Mouse (Mus musculus): ENCODE measurements around the gene Svs1.

The Svs1 gene

DNA sequence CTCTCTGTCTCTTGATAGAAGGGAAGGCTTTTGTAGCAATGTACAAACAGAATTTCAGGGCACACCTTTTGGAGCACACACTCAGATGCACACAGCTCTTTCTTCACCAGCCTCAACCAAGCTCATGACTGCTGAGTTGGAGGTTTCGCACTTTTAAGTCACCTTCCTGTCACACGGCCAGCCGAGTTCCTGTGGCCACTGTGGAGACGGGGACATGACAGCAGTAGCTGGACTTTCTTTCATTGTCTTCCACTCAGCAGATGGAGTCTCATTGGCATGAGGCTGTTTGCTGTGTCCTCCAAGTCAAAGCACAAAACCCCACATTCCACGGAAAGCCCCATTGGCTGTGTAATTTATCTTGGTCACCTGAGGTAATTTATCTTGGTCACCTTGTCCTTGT is 24.5 kb downstream of the Svs1 start:
- DNase-seq (ENCODE audit: low read depth), result no peak

DNA sequence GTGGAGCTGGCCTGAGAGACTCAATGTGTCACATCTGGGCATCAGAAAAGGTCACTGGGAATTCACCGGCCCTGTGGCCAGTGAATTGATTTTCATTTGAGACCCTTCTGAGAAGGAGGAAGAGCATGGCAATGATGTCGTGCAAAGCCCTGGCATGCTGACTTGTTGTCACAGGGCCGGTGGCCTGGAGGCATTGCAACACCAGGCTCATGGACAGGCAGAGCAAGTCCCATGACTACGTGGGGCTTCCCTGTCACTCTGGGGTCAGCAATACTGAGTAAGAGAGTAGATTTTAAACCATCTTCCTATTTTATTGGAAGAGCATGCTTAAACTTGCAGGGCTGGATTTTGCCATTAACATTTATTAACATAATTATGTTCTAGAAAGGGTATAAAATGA is 26.4 kb downstream of the Svs1 start:
- DNase-seq (ENCODE audit: low read depth), result no peak

DNA sequence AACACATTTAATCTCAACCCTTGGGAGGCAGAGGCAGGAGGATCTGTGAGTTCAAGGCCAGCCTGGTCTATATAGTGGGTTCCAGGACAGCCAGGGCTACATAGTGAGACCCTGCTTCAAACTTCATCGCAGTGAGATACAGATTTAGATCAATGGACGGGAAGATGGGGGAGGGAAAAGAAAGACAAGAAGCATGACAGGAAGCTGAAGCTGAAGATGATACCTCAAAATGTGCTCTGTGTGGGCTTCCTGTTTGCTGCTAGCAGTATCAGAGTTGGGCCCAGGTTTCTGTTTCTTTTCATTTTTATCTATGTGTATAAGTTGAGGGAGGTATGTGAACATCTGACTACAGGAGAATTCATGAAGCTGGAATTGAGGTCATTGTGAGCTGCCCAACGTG is 26.8 kb downstream of the Svs1 start:
- DNase-seq (ENCODE audit: low read depth), result no peak

DNA sequence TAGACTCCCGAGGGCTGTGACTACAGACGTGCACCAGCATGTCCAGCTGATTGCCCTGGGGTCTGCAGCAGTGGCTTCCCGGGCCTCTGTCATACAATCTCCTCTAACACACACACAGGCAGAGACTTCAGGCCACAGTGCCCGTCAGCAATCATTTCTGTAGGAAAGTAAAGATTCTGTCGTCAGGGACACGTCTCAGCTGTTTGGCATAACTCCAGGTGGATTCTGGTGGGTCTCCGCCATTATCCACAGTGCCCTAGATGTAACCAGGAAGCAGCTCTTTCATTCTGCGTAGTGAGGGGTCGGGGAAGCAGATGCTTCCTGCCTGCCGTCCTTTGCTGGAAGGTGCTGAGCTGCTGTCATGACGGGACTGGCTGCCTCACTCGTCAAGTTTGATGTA is 30.5 kb downstream of the Svs1 start:
- no peak for DNase-seq (ENCODE audit: low read depth)

DNA sequence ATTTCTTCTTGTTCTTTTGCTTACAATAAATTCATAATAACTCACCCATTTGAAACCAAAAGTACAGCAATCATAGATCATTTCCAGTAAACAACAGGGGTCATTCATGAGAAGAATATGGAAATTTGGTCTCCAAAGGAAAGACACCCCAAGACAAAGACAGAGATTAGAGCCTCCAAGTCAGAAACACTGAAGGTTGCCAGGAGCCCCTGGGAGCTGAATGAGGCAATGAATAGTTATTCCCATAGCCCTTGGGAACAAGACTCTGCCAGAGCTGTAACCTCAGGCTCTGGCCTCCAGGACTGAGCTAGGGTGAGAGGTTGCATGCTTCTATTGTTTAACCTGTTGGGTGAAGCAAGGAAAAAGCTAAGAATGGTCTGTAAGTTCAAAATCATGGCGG is 32.7 kb downstream of the Svs1 start:
- no peak for DNase-seq (ENCODE audit: low read depth)

DNA sequence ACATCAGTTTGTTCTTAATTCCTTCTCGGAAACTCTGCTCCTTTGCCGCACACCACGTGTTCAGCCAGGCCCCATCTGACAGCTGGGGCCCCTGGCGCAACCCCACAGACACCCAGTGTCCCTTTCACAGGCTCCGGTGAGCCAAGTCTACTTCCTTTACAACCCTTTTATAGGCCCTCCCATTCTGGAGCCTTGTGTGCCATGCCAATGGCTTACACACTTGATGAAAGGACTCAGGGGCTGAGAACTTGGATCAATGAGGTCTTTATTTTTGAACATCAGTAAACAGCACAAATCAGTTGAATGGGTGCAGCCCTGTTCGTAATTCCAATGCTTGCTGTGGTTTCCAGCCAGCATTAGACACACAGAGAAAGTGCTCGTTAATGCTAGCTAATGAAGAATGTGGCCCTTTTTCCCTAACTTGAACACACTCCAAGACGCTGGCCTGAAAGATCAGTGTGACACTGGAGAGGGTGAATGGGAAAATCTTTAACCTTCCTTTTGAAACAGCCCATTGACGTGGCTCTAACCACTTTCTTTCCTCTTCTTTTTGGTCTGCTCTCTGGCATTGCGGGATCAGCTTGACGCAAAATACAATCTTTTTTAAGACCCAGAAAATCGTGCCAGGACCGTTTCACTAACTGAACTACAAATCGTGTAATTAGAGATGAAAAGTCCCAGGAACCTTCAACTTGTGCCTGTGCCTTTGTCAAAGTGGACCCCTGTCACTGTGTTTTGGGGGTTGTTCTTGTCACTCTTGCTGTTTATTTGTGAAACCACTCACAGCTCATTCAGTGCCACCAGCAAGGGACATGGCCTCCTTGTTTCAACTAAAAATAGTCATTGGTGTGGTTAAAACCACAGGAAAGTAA is 34.7 kb downstream of the Svs1 start:
- DNase-seq (ENCODE audit: low read depth), result no peak

DNA sequence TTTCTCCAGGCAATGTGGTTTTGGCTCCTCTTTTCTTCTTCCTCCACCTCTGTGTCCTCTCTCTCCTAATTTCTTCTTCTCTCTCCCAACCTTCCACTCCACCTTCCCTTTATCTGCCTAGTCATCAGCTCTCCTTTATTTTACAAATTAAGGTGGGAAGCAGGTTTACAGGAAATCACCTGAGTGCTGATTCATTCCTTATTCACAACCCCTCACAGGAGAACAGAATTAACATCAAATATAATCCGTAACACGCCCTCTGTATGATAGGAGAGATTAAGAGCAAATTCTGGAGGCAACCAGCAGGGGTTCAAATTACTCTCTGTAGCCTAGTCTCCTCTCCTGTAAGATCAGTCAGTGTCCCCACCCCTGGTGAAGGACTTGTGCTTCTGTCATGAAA is 35.7 kb downstream of the Svs1 start:
- DNase-seq (ENCODE audit: low read depth), result no peak

DNA sequence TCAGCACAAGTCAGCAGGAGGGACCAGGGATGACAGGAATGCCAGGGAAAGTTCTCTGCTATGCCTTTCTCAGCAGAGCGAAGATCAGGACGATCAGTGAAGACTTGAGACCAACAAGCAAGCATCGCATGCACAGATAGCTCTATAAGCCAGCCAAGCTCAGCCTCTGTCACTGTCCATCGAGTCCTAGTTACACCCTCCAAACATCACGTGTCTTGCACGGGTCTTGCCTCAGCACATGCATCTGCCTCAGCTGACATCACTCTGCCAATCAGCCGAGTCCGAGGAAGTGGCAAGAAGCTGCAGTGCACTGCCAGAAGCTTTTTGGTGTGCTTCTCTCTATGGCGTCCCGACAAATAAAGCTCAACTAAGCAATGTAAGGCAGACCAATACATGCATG is 36.7 kb downstream of the Svs1 start:
- DNase-seq (ENCODE audit: low read depth), result no peak

DNA sequence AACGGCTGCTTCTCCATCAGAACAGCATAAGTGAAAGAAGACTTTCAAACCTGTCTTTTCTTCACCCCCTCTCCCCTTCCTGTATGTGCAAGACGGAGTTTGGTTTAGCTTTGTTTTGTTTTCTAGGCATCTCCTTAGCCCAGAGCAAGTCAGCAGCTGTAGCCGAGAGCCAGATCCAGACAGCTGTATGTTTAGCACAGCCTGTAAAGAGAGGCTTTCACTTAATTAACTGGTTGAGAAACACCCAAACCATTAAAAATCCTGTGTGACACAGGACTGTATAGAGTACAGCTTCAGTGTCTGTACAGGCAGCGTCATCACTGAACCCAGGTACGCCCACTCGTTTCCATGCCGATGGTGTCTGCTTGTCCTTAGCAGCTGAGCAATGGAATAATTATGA is 38.6 kb downstream of the Svs1 start:
- DNase-seq (ENCODE audit: low read depth), result no peak

DNA sequence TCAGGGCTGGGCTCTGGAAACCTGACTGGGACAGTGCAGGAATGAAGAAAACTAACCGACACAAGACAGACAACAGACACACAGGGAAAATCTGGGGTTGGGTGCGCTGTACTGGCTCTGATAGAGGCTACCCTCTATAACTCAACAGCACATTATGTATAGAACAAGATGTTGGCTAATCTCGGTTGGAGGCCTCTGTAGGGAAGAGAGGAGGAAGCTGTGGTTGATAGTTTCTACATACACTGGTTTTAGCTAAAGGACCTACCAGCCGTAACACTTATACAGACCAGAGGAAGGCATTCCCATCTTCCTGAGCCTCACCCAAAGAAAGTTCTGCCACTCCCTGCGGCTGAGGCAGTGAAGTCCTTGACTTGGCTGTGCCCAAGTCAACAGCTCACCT is 39.8 kb downstream of the Svs1 start:
- no peak for DNase-seq (ENCODE audit: low read depth)

DNA sequence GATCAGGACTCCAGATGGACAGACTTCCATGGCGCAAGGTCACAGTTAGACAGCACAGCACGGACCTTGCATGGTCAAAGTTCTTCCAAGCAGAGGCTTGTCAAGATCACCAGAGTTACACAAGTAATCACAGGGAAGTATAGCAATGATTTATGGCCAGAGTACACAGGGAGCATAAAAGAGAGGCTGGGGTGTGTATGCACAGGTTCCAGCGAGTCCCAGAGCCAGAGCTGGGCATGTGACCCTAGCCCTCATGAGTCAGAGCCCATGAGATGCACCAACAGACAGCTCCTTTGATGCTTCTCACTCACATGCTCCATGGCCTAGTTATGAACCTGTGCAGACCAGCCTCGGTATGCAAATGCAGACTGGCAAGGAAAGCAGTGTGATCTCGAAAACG is 41.4 kb downstream of the Svs1 start:
- DNase-seq (ENCODE audit: low read depth), result no peak

DNA sequence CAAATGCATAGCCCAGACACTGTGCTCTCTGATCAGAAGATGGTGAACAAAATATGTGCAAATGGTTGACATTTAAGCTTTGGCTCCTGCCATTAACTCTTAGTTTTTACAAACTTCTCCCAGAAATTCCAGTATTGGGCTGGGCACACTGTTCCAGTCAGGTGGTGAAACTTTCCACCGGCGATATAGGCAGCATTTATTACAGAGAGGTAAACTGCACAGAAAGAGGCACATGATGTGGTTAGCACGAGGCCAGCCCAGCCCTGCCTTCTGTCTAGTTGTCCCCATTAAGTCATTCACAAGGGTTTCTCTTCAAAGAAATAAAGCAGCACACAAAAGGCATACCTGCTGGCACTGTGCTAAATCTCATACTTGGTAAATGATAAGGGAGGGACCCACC is 42.0 kb downstream of the Svs1 start:
- no peak for DNase-seq (ENCODE audit: low read depth)

DNA sequence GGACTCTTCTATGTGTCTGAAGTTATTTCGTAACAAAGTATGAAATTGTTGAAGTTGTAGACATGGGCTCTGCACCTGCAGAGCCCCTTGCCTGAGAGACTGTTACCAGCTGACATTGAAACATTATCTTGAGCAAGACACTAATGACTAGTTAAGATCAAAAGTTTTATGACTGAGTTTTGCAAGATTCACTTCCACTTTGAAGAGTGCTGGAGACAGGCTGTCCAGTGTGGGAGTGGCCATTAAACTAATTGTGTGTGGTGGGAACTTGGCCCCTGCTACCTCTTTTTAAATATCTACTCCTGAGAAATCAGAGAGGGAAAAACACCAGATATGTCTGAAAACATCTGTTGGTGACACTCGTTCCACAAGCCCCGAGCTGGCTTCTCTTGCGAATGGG is 44.6 kb downstream of the Svs1 start:
- DNase-seq (ENCODE audit: low read depth), result no peak

DNA sequence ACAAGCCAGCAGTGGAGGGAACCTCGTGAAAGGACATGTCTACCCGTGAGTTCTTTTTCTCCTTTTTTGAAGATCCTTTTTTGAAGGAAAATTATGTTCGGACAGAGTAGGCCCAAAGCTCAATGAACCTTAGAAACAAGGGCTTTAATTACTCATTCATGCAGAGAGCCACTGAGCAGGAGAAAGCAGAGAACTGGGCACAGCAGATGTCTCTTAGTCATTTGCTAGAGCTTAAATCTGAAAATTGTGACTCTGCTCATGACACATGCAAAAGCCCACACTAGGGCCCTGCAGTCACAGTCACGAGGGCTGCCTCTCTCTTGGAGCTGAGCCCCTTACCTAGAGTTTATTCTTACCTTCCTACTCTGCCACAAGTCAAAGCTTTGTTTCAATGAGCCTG is 46.1 kb downstream of the Svs1 start:
- DNase-seq (ENCODE audit: low read depth), result no peak

DNA sequence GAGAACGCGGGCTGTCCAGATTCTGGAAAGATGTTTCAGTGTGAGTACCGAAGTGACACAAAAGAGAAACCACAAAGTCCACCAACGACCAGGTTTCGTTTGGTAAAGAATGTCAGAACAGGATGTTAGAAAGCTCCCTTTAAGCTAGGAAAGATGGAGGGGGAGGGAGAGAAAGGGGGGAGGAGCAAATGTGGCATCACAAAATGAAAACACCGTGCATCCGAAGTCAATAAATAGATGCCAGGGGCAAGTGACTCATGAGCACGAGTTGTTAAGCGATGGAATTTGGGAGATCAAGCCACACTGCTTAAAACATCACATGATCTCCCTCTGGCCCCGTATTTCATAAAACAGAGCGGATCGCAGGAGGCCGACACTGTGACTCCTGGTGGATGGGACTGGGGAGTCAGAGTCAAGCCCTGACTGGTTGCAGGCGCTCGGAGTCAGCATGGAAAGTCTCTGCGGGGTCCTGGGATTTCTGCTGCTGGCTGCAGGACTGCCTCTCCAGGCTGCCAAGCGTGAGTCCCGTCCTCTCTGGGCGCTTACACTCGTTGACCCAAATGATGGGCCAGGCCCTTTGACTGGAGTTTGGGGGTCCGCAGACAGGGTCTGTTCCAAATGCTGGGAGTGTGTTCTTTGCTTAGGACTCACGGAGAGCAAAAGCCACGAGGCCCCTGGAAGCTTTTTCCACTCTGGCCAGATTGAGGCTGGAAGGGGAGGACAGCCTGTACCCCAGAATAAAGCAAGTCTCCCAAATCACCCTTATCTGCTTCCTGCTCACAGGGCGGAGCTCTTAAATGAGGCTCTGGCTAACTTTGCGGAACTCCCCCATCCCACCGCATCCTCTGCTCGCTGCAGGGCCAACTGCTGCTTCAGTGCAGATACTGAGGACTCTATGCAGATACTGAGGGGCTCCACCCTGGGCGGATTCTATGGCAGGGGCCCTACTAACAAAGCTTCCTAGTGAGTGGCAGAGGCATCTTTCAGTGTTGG is 49.9 kb downstream of the Svs1 start, which contains the start of gene Gpnmb:
Gene Gpnmb, plus strand, starts transcription at position 272 of the 993 bp plus-strand sequence.
- DNase-seq (ENCODE audit: low read depth), result no peak

DNA sequence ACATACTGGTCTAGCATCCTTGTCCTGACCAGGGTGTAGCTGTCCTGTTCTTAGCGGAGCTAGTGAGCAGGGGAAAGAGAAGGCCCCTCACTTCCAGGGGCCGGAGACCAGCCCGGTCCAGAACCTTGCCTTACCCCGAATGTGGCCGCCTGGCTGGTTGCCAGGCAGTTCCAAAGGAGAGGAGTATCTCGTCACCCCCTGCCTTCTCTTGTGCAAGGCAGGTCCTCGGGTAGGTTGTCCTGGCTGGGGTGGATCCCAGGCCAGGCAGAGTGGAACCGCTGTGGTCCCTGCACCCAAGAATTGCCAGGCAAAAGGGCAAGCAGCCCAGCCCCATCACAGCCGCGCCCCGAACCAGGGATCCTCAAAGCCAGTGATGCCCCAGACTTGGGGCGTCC is 50.6 kb downstream of the Svs1 start:
- no peak for DNase-seq (ENCODE audit: low read depth)

DNA sequence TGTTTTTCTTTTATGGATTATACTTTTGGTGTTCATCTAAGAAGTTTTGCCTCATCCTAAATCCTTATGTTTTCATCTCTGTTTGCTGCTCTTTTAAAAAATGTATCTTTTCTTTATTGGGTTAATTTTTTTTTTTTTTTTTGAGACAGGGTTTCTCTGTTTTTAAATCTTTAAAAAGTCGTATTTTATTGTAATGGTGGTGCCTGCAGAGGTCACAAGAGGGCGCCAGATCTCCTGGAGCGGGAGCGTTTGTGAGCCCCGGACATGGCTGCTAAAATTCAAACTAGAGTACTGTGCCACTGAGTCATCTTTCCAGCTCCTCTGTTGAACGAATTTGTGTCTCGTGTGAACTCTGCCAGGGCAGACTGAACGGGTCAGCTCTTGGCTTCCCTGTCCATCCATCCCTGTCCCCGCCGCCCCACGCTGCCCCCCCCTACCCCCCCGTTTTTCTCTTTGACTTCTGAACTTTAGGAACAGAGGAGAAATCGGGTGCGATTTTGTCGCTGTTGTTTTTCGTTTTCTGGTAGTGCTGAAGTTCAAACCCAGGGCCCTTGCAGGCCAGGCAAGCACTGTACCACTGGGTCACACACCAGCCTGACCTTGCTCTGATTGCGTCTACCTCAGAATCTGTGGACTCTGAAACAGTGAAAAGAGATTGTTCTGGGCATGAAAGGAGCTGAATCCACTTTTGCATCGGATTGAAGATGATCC is 53.0 kb downstream of the Svs1 start:
- peak; percentile 60 for DNase-seq (ENCODE audit: low read depth)
